In genomic region chr8:24725630-24726029, GRCm38 (mm10) we compare ENCODE assay signal across 15 mouse cellular contexts. TPM values are rescaled to one million over a fixed set of nuclear protein-coding genes. Genes with fewer than 3 reads are reported as not detected.
A peak's percentile ranks its signal among the peaks of the same experiment; 100 is the strongest.
DNase-seq lines count a peak whose midpoint lies in the region; ATAC-seq and TF ChIP-seq lines count a peak whose summit lies in the region.
"Had no signal": no experiment of that assay in that cellular context is flagged by ENCODE, and none has a peak within 500 bp of the region (broad histone marks: within the 10 kb centered on the region; RNA-seq: fewer than 3 reads in every experiment).

Adam3 (minus strand) TSS chr8:24725852.

- dilution Hi-C loops in CH12.LX (cut with MboI; ENCODE audit: extremely low pct_ligation_motif_present, extremely low pct_unique_long_range_greater_than_20kb, low sequenced_read_pairs), result no loop called here

- no peaks in the 10 kb centered on the region for H3K79me2 ChIP-seq in CH12.LX (replicated peaks; ENCODE audit: control insufficient read depth, extremely low read depth, insufficient read depth, poor library complexity, severe bottlenecking)

- ATAC-seq in kidney, embryonic 14.5 days (ENCODE audit: low FRiP score, low TSS enrichment), result no peak
- ATAC-seq: intestine, embryonic 16.5 days had no signal

- H3K4me2 ChIP-seq in kidney, embryonic 14.5 days (replicated peaks; ENCODE audit: low read depth, low read length), result no peak within 1 kb of the TSS
- peak within 1 kb of the TSS; percentile 23 for H3K4me2 ChIP-seq in CH12.LX (ENCODE audit: insufficient read depth, low read depth, poor library complexity, severe bottlenecking)
- H3K4me2 ChIP-seq: forebrain, embryonic 12.5 days; liver, embryonic 15.5 days; stomach, embryonic 15.5 days had no signal

- no peak for TF ChIP-seq RAD21 in CH12.LX (IDR thresholded peaks at IDR 0.05; ENCODE audit: low read depth, low read length)

- no peak within 1 kb of the TSS for H3K4me3 ChIP-seq in kidney, embryonic 14.5 days (ENCODE audit: low read length)
- H3K4me3 ChIP-seq in CH12.LX (replicated peaks in 1 of 3; ENCODE audit: low read depth in 2 of 3, low read length in 2 of 3, poor library complexity in 1 of 3), result peak within 1 kb of the TSS; percentile 1 to 68 (median 33)
- H3K4me3 ChIP-seq: forebrain, embryonic 12.5 days; liver, embryonic 15.5 days; stomach, embryonic 15.5 days had no signal

- no peak within 1 kb of the TSS for H3K9ac ChIP-seq in kidney, embryonic 14.5 days (ENCODE audit: low read depth, low read length)
- peak within 1 kb of the TSS; percentile 52; the same call in 1 of the 2 replicates for H3K9ac ChIP-seq in CH12.LX (ENCODE audit: insufficient read depth, low read depth)
- H3K9ac ChIP-seq: forebrain, embryonic 12.5 days; liver, embryonic 15.5 days; stomach, embryonic 15.5 days had no signal

- no peaks in the 10 kb centered on the region for H3K27me3 ChIP-seq in kidney, embryonic 14.5 days (ENCODE audit: control insufficient read depth, insufficient read depth, low read length)
- H3K27me3 ChIP-seq in CH12.LX (replicated peaks), result no peaks in the 10 kb centered on the region
- H3K27me3 ChIP-seq: forebrain, embryonic 12.5 days; liver, embryonic 15.5 days; stomach, embryonic 15.5 days had no signal

- no peaks in the 10 kb centered on the region for H3K4me1 ChIP-seq in kidney, embryonic 14.5 days (ENCODE audit: control insufficient read depth, insufficient read depth, low read length)
- H3K4me1 ChIP-seq in CH12.LX (ENCODE audit: control insufficient read depth in 1 of 2, insufficient read depth in 2 of 2), result peaks cover 0 to 8% of the 10 kb centered on the region in 2 experiments; a peak in 2 of 4 replicates
- H3K4me1 ChIP-seq: forebrain, embryonic 12.5 days; liver, embryonic 15.5 days; stomach, embryonic 15.5 days had no signal

- TF ChIP-seq EP300 in CH12.LX (IDR thresholded peaks at IDR 0.05; ENCODE audit: low read length), result no peak

- 54% methylated on average over 11 of the region's 11 CpGs for WGBS in kidney, embryonic 14.5 days

- no peak within 1 kb of the TSS for H3K27ac ChIP-seq in kidney, embryonic 14.5 days (ENCODE audit: low read depth, low read length)
- peak within 1 kb of the TSS; percentile 89 for H3K27ac ChIP-seq in CH12.LX (ENCODE audit: insufficient read depth, low read depth)
- H3K27ac ChIP-seq: forebrain, embryonic 12.5 days; liver, embryonic 15.5 days; stomach, embryonic 15.5 days had no signal

- H3K9me3 ChIP-seq in kidney, embryonic 14.5 days (ENCODE audit: control insufficient read depth, low read length), result no peaks in the 10 kb centered on the region
- H3K9me3 ChIP-seq in CH12.LX (replicated peaks; ENCODE audit: low read length), result no peaks in the 10 kb centered on the region
- H3K9me3 ChIP-seq: forebrain, embryonic 12.5 days; liver, embryonic 15.5 days; stomach, embryonic 15.5 days had no signal

- no peak for TF ChIP-seq CTCF in CH12.LX (conservative IDR thresholded peaks at IDR 0.05 in 1 of 2, IDR thresholded peaks at IDR 0.05 in 1 of 2; ENCODE audit: low read depth in 2 of 2, low read length in 2 of 2)

- H3K36me3 ChIP-seq in kidney, embryonic 14.5 days (ENCODE audit: control insufficient read depth, insufficient read depth, low read length), result no peaks in the 10 kb centered on the region
- no peaks in the 10 kb centered on the region for H3K36me3 ChIP-seq in CH12.LX (replicated peaks in 1 of 2; ENCODE audit: control insufficient read depth in 1 of 2, insufficient read depth in 1 of 2, low read length in 1 of 2)
- H3K36me3 ChIP-seq: forebrain, embryonic 12.5 days; liver, embryonic 15.5 days; stomach, embryonic 15.5 days had no signal

- peak; percentile 61; the same call in 1 of the 2 replicates for TF ChIP-seq POLR2A in CH12.LX (IDR thresholded peaks at IDR 0.05; ENCODE audit: low read depth, low read length)

- peak; percentile 7 for DNase-seq in kidney, postnatal 10 days
- DNase-seq in CH12.LX (ENCODE audit: extremely low read depth), result peak; percentile 54
- DNase-seq in c-Kit-positive CD71-negative TER-119-negative erythroid progenitor cells, embryonic 14.5 days (ENCODE audit: low read depth), result peak; percentile 44
- peak; percentile 21 for DNase-seq in lung, postnatal 25 days (ENCODE audit: low spot score)
- no peak for DNase-seq in spleen, adult 18-20 months
- DNase-seq in layer of hippocampus, adult 18-20 months (ENCODE audit: low spot score in 2 of 2), result no peak
- DNase-seq: embryo, embryonic 11 days; gastrocnemius, postnatal 14 days; heart, postnatal 36 days; right cerebral cortex, postnatal 14 days had no signal

- in situ Hi-C loops in CH12.LX (cut with MboI; ENCODE audit: low pct_ligation_motif_present, low pct_unique_long_range_greater_than_20kb, low sequenced_read_pairs), result no loop called here

TF ChIP-seq in CH12.LX, 34 proteins besides CTCF, POLR2A, EP300 and RAD21:
- no peak for TF ChIP-seq UBTF (IDR thresholded peaks at IDR 0.05; ENCODE audit: low read depth, low read length)
- peak; percentile 59 for TF ChIP-seq HCFC1 (IDR thresholded peaks at IDR 0.05; ENCODE audit: low read depth, low read length)
- peak; percentile 59; the same call in 1 of the 2 replicates for TF ChIP-seq NELFE (IDR thresholded peaks at IDR 0.05; ENCODE audit: low read depth, low read length)
- peak; percentile 64; the same call in 1 of the 2 replicates for TF ChIP-seq TCF12 (IDR thresholded peaks at IDR 0.05; ENCODE audit: low read depth, low read length)
- no peak for TF ChIP-seq KAT2A (IDR thresholded peaks at IDR 0.05; ENCODE audit: insufficient replicate concordance, low read length)
- peak; percentile 15 for TF ChIP-seq MYC (IDR thresholded peaks at IDR 0.05; ENCODE audit: low read depth, low read length)
- 0 out of 2 replicates have a peak, but pooled peaks have one; percentile 35 for TF ChIP-seq BHLHE40 (IDR thresholded peaks at IDR 0.05; ENCODE audit: low read depth, low read length)
- no peak for TF ChIP-seq ZKSCAN1 (IDR thresholded peaks at IDR 0.05; ENCODE audit: borderline replicate concordance, low read depth, low read length)
- peak; percentile 86 for TF ChIP-seq ELF1 (IDR thresholded peaks at IDR 0.05; ENCODE audit: low read depth, low read length)
- TF ChIP-seq POLR2AphosphoS2 (IDR thresholded peaks at IDR 0.05; ENCODE audit: low read depth, low read length), result no peak
- peak; percentile 60; the same call in 1 of the 2 replicates for TF ChIP-seq ZMIZ1 (IDR thresholded peaks at IDR 0.05; ENCODE audit: low read depth, low read length)
- TF ChIP-seq CHD1 (IDR thresholded peaks at IDR 0.05; ENCODE audit: low read depth, low read length), result no peak
- TF ChIP-seq MAFK (IDR thresholded peaks at IDR 0.05; ENCODE audit: insufficient replicate concordance, low read length), result no peak; the same call in 1 of the 2 replicates
- no peak for TF ChIP-seq CHD2 (IDR thresholded peaks at IDR 0.05; ENCODE audit: low read length)
- peak; percentile 11; the same call in 1 of the 2 replicates for TF ChIP-seq JUN (IDR thresholded peaks at IDR 0.05; ENCODE audit: insufficient read depth, low read depth, low read length)
- TF ChIP-seq TBP (conservative IDR thresholded peaks at IDR 0.05; ENCODE audit: low read depth, low read length), result 0 out of 2 replicates have a peak, but pooled peaks have one; percentile 53
- peak; percentile 56 for TF ChIP-seq ETS1 (conservative IDR thresholded peaks at IDR 0.05; ENCODE audit: low read depth, low read length)
- no peak for TF ChIP-seq E2F4 (IDR thresholded peaks at IDR 0.05; ENCODE audit: insufficient replicate concordance, low read depth, low read length)
- TF ChIP-seq MAX (IDR thresholded peaks at IDR 0.05; ENCODE audit: low read length), result no peak
- TF ChIP-seq SMC3 (IDR thresholded peaks at IDR 0.05; ENCODE audit: low read depth, low read length), result no peak
- peak; percentile 51; the same call in 1 of the 2 replicates for TF ChIP-seq MEF2A (IDR thresholded peaks at IDR 0.05; ENCODE audit: borderline replicate concordance, low read depth, low read length)
- no peak for TF ChIP-seq USF2 (conservative IDR thresholded peaks at IDR 0.05; ENCODE audit: low read depth, low read length)
- TF ChIP-seq GABPA (IDR thresholded peaks at IDR 0.05; ENCODE audit: insufficient replicate concordance, low read depth, low read length), result no peak
- TF ChIP-seq SIN3A (IDR thresholded peaks at IDR 0.05; ENCODE audit: low read length), result peak; percentile 79
- peak; percentile 71; the same call in 1 of the 2 replicates for TF ChIP-seq IRF4 (IDR thresholded peaks at IDR 0.05; ENCODE audit: low read depth, low read length)
- no peak for TF ChIP-seq PAX5 (IDR thresholded peaks at IDR 0.05; ENCODE audit: low read length)
- TF ChIP-seq NRF1 (IDR thresholded peaks at IDR 0.05; ENCODE audit: low read depth, low read length), result no peak
- TF ChIP-seq MXI1 (IDR thresholded peaks at IDR 0.05; ENCODE audit: low read depth, low read length), result peak; percentile 67

RNA-seq across cellular contexts. Expression of gene Adam3, which starts in this region (rescaled TPM):
- polyA plus RNA-seq in kidney, embryonic 14.5 days (2014; fragmentation: Nextera tagmentation; extraction: Ambion mirVana), result 0.10 and 0.41 TPM in 2 replicates
- 2.6 and 3.9 TPM in 2 replicates for total RNA-seq in CH12.LX (2012; rRNA removed)
- total RNA-seq in CH12.LX (2014; rRNA removed), result 0.26 and 0.62 TPM in 2 replicates
- polyA plus RNA-seq in CH12.LX (2012; ENCODE audit: insufficient read length, low read depth), result 0.81 and 0.97 TPM in 2 replicates
- not detected for total RNA-seq in layer of hippocampus, adult 18-20 months (2021)
- total RNA-seq: gastrocnemius, postnatal 14 days; heart, postnatal 36 days had no signal
- polyA plus RNA-seq: forebrain, embryonic 12.5 days; intestine, embryonic 16.5 days had no signal

Comparison
In these comparisons a context has a peak if more than half of its experiments do, and no peak if none do; other contexts are left out.
1. DNase-seq: peak in kidney, postnatal 10 days (single experiment), CH12.LX (single experiment), c-Kit-positive CD71-negative TER-119-negative erythroid progenitor cells, embryonic 14.5 days (single experiment) and lung, postnatal 25 days (single experiment); none in spleen, adult 18-20 months (0 of 2) and layer of hippocampus, adult 18-20 months (0 of 2).